Mouse (Mus musculus) left cerebral cortex, adult 2 months (tissue): Measurements from ENCODE around the gene Carmil1. TPM values are rescaled to one million over a fixed set of nuclear protein-coding genes. Genes with fewer than 3 reads are reported as not detected.

Experiments used
- DNase-seq, 2 experiments: peaks; one replicate each; pipeline ENCODE4 v3.0.0; 2021 to 2022; ENCODE audit warnings: low spot score in 2 of 2, mixed read lengths in 1 of 2; ENCODE audit errors: extremely low spot score in 1 of 2
- H3K27ac ChIP-seq: fragments of 200-600 bp; 2 replicates; pipeline ENCODE4 v1.8.1; 2022
- H3K4me3 ChIP-seq: fragments of 200-600 bp; 2 replicates; pipeline ENCODE4 v1.8.1; 2022
- CTCF ChIP-seq: fragments of 200-600 bp; IDR thresholded peaks from 2 replicates; pipeline ENCODE4 v1.8.1; 2022; ENCODE audit warnings: antibody characterized with exemption, mild to moderate bottlenecking, moderate library complexity
- intact Hi-C: fragments of 180-260 bp; cut with DNase I; formaldehyde crosslinking; loops from one replicate; pipeline ENCODE4 v1.15.1; 2025
- total RNA-seq, 2 experiments: library from RNA; stranded (reverse); gene quantifications; 2 replicates each; pipeline ENCODE4 v1.2.3; 2021

The Carmil1 gene
- total RNA-seq, 2 experiments from 2014 or later: 32.5 to 34.3 TPM

- Histone ChIP-seq H3K4me3 (no peak overlapping the region), H3K27ac (no peak overlapping the region)
- no peak for TF ChIP-seq CTCF
- intact Hi-C loops: no loop called here
- no peak for DNase-seq
Observed at GRCm38 (mm10) chr13:24195371-24195770, 85.2 kb downstream of the Carmil1 start.

GRCm38 (mm10) chr13:24194018-24194417 lies 86.6 kb downstream of the Carmil1 start:
- no peak overlapping the region for H3K27ac ChIP-seq
- intact Hi-C loops: no loop called here

GRCm38 (mm10) chr13:24190875-24191663 lies 89.5 kb downstream of the Carmil1 start:
- intact Hi-C loops: no loop called here
- H3K4me3 ChIP-seq: no peak overlapping the region
- TF ChIP-seq CTCF: no peak
- no peak overlapping the region for H3K27ac ChIP-seq
- no peak for DNase-seq

More at GRCm38 (mm10) chr13:24194018-24194417, 86.6 kb downstream of the Carmil1 start:
- no peak for DNase-seq
- no peak overlapping the region for H3K4me3 ChIP-seq
- TF ChIP-seq CTCF: peak; percentile 41

GRCm38 (mm10) chr13:24187026-24187425 lies 93.6 kb downstream of the Carmil1 start:
- no peak for DNase-seq
- Histone ChIP-seq H3K27ac (no peak overlapping the region), H3K4me3 (no peak overlapping the region)
- TF ChIP-seq CTCF: no peak
- intact Hi-C loops: no loop called here

GRCm38 (mm10) chr13:24185641-24186040 lies 95.0 kb downstream of the Carmil1 start:
- TF ChIP-seq CTCF: no peak
- intact Hi-C loops: no loop called here
- H3K4me3 ChIP-seq: no peak overlapping the region
- H3K27ac ChIP-seq: no peak overlapping the region
- no peak for DNase-seq

- H3K4me3 ChIP-seq: no peak overlapping the region
- intact Hi-C loops: no loop called here
- DNase-seq: no peak
- no peak overlapping the region for H3K27ac ChIP-seq
- TF ChIP-seq CTCF: no peak
Observed at GRCm38 (mm10) chr13:24182878-24183277, 97.7 kb downstream of the Carmil1 start.

DNA sequence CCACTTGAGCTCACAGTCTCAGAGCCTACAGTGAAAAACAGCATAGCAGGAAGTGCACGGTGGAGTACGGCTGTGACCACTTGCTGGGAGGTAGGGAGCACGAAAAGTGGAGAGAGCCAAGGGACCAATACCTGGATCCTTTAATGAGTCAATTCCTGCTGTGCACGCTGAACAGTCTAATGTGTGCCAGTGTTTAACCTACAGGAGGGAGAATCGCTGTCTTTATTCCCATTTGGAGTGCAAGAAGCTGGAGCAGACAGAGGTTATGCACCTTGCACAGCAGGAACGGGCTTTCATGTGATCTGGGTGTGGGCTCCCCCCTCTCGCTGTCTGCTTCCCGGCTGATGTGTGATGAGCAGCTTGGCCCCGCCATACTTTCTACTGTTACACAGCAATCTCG lies 101.1 kb downstream of the Carmil1 start:
- TF ChIP-seq CTCF: no peak
- H3K27ac ChIP-seq: no peak overlapping the region
- no peak for DNase-seq
- no peak overlapping the region for H3K4me3 ChIP-seq
- intact Hi-C loops: no loop called here

DNA sequence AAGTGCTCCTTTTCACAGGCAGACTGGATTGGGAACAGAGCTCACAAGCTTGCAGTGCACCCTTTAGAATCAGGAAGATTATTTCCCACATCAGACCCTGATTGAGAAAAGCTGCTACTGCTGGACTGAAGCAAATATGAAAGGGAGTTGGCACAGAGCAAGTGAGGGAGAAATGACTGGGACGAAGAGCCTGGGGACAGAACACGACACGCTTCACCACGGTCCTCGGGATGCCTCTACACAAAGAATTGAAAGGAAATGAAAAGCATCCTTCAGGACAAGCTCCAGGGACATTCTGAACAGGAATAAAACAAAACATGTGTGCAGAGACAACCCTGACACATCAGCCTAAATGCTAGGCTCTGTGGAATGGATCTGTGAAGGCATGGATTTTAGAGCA lies 103.0 kb downstream of the Carmil1 start:
- intact Hi-C loops: no loop called here
- TF ChIP-seq CTCF: no peak
- H3K4me3 ChIP-seq: no peak overlapping the region
- H3K27ac ChIP-seq: no peak overlapping the region
- DNase-seq: no peak

GRCm38 (mm10) chr13:24176835-24177234 lies 103.8 kb downstream of the Carmil1 start:
- no peak for DNase-seq
- no peak overlapping the region for H3K27ac ChIP-seq
- TF ChIP-seq CTCF: no peak
- intact Hi-C loops: no loop called here
- H3K4me3 ChIP-seq: no peak overlapping the region

- intact Hi-C loops: no loop called here
- no peak for DNase-seq
- no peak overlapping the region for H3K4me3 ChIP-seq
- H3K27ac ChIP-seq: no peak overlapping the region
- TF ChIP-seq CTCF: no peak
Observed at GRCm38 (mm10) chr13:24169658-24170057, 110.9 kb downstream of the Carmil1 start.

GRCm38 (mm10) chr13:24163368-24163767 lies 117.2 kb downstream of the Carmil1 start:
- intact Hi-C loops: no loop called here
- no peak overlapping the region for H3K27ac ChIP-seq
- TF ChIP-seq CTCF: no peak
- no peak for DNase-seq
- H3K4me3 ChIP-seq: no peak overlapping the region

- TF ChIP-seq CTCF: no peak
Observed at GRCm38 (mm10) chr13:24161105-24161504, 119.5 kb downstream of the Carmil1 start.

DNA sequence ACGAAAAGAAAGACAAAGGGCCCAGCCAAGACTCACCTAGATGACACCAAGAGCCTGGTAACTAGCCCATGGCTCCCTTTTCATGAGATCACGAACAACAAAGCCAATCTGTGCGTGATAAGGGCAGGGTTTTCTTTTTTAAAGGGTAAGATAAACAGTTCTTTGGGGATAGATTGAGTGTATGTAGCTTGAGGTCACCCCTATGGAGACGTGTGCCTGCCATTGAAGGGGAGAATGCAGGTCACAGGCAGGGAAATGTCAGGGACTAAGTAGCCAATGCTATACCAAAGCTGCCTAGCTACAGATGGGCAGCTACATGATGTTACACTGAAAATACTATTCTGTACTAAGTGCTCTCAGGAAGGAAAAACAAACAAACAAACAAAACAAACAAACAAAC lies 120.6 kb downstream of the Carmil1 start:
- no peak overlapping the region for H3K4me3 ChIP-seq
- no peak overlapping the region for H3K27ac ChIP-seq
- DNase-seq: no peak
- intact Hi-C loops: no loop called here
- no peak for TF ChIP-seq CTCF

More at GRCm38 (mm10) chr13:24161105-24161504, 119.5 kb downstream of the Carmil1 start:
- no peak for DNase-seq
- no peak overlapping the region for H3K27ac ChIP-seq
- intact Hi-C loops: no loop called here
- no peak overlapping the region for H3K4me3 ChIP-seq
